Mouse (Mus musculus) midbrain, postnatal 0 days (tissue): ENCODE data around the gene Rbbp7. TPM values are rescaled to one million over a fixed set of nuclear protein-coding genes. Genes with fewer than 3 reads are reported as not detected.
A peak's percentile ranks its signal among the peaks of the same experiment; 100 is the strongest.
"Not testable (repeated sequence)": the region's sequence is repeated elsewhere in the genome, so short reads cannot be mapped to it uniquely, and the experiment has no call there.

Experiments
- ATAC-seq: fragments of 200-750 bp; cut with Nextera tagmentation; 2 replicates; pipeline ENCODE4 v1.8.0; 2017; ENCODE audit warnings: moderate number of reproducible peaks, mild to moderate bottlenecking, moderate TSS enrichment, moderate library complexity; ENCODE audit not compliant: low FRiP score
- DNase-seq: peaks from one replicate; pipeline ENCODE4 v3.0.0-alpha.2; 2015; ENCODE audit warnings: low spot score
- H3K27ac ChIP-seq: fragments of 300-500 bp; sonication (generic); 2 replicates; pipeline ENCODE4 v1.5.1; 2014; ENCODE audit warnings: low read depth, mild to moderate bottlenecking, low read length, mixed read lengths
- H3K27me3 ChIP-seq: fragments of 300-500 bp; sonication (generic); 2 replicates; pipeline ENCODE4 v1.6.1; 2014; ENCODE audit warnings: low read length, control low read depth, mixed read lengths; ENCODE audit not compliant: insufficient read depth
- H3K36me3 ChIP-seq: fragments of 300-500 bp; sonication (generic); 2 replicates; pipeline ENCODE4 v1.6.1; 2014; ENCODE audit warnings: low read length, control low read depth, mixed read lengths; ENCODE audit not compliant: insufficient read depth
- H3K4me1 ChIP-seq: fragments of 300-500 bp; sonication (generic); 2 replicates; pipeline ENCODE4 v1.6.1; 2014; ENCODE audit warnings: mild to moderate bottlenecking, control low read depth, antibody characterized with exemption, low read length, mixed read lengths; ENCODE audit not compliant: insufficient read depth
- H3K4me2 ChIP-seq: fragments of 300-500 bp; sonication (generic); 2 replicates; pipeline ENCODE4 v1.6.1; 2014; ENCODE audit warnings: low read depth, mild to moderate bottlenecking, low read length, mixed read lengths; ENCODE audit not compliant: poor library complexity, severe bottlenecking
- H3K4me3 ChIP-seq: fragments of 300-500 bp; sonication (generic); 2 replicates; pipeline ENCODE4 v1.5.1; 2014; ENCODE audit warnings: low read depth, mild to moderate bottlenecking, low read length, moderate library complexity
- H3K9ac ChIP-seq: fragments of 300-500 bp; sonication (generic); replicated peaks from 2 replicates; pipeline ENCODE4 v1.6.1; 2014; ENCODE audit warnings: mild to moderate bottlenecking, low read length, moderate library complexity, mixed read lengths; ENCODE audit not compliant: poor library complexity, severe bottlenecking
- H3K9me3 ChIP-seq: fragments of 300-500 bp; sonication (generic); 2 replicates; pipeline ENCODE4 v1.6.1; 2016; ENCODE audit warnings: low read length, control low read depth
- CTCF ChIP-seq: IDR thresholded peaks from 2 replicates; pipeline ENCODE4 v1.5.1; 2016; ENCODE audit warnings: antibody characterized with exemption, mild to moderate bottlenecking
- WGBS: fragments of 180-500 bp; shearing (Covaris S2); extraction: QIAGEN DNeasy Blood & Tissue Kit; methylation state at CpG from one replicate; pipeline ENCODE4 v1.1.7; 2014; 5-methylcytosine and 5-hydroxymethylcytosine counted together
- polyA plus RNA-seq: library from polyadenylated mRNA; unstranded; fragments of >200 nt; fragmentation: Nextera tagmentation; extraction: Ambion mirVana; gene quantifications from 2 replicates; pipeline ENCODE4 v1.2.1, GENCODE M21; 2015
- total RNA-seq: library from RNA; depleted of rRNA; stranded (reverse); fragments of >200 nt; gene quantifications from 2 replicates; pipeline ENCODE4 v1.2.3, GENCODE M21; 2014; rRNA removed

The Rbbp7 gene
- total and polyA plus RNA-seq, 2 experiments from 2014 or later = 113 to 240 TPM

DNA sequence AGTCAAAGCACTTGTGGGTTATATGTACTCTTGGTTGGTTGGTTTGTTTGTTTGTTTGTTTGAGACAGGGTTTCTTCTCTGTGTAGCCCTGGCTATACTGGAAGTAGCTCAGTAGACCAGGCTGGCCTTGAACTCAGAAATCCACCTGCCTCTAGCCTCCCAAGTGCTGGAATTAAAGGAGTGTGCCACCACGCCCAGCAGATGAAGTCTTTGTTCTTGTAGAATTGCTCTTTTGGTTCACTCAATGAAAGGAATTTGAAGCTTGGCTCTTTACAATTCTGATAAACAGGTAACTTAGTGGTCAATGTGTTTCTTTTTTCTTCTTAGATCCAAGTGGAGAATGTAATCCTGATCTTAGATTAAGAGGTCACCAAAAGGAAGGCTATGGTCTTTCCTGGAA is 10.5 kb downstream of the Rbbp7 start:
- whole genome bisulfite sequencing = 81% methylated on average over 1 of the region's 1 CpGs

DNA sequence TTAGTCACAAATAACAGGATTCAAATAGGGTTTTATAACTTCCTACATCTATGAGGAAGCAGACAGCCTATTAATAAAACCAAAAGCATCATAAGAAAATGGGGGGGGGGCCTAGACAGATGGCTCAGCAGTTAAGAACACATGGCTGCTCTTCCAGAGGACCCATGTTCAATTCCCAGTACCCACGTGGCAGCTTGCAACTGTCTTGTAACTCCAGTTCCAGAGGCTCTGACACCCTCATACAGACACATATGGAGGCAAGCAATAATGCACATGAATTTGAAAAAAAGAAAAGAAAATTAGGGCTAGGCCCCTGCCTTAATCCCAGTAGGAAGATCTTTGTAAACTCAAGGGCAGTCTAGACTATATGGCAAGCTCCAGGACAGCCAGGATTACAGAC is 28.2 kb downstream of the Rbbp7 start:
- H3K9me3 ChIP-seq = no peaks in the 10 kb centered on the region
- H3K27me3 ChIP-seq = no peaks in the 10 kb centered on the region
- no peak for DNase-seq
- H3K36me3 ChIP-seq = 0 out of 2 replicates have a peak, but pooled peaks cover 8% of the 10 kb centered on the region
- TF ChIP-seq CTCF = no peak
- no peaks in the 10 kb centered on the region for H3K4me1 ChIP-seq
- WGBS = 62% methylated on average over 1 of the region's 1 CpGs
- H3K4me2 ChIP-seq = no peak overlapping the region
- no peak overlapping the region for H3K9ac ChIP-seq
- no peak for ATAC-seq
- H3K4me3 ChIP-seq = no peak overlapping the region
- no peak overlapping the region for H3K27ac ChIP-seq

More for the DNA sequence above, 10.5 kb downstream of the Rbbp7 start:
- no peaks in the 10 kb centered on the region for H3K4me1 ChIP-seq
- no peak for TF ChIP-seq CTCF
- no peak overlapping the region for H3K4me3 ChIP-seq
- no peak overlapping the region for H3K9ac ChIP-seq
- no peak for ATAC-seq
- no peak overlapping the region for H3K27ac ChIP-seq
- no peaks in the 10 kb centered on the region for H3K27me3 ChIP-seq
- DNase-seq = no peak
- no peaks in the 10 kb centered on the region for H3K9me3 ChIP-seq
- H3K4me2 ChIP-seq = no peak overlapping the region
- H3K36me3 ChIP-seq = no peaks in the 10 kb centered on the region; the same call in 1 of the 2 replicates

GRCm38 (mm10) chrX:162791392-162791791 is 31.2 kb downstream of the Rbbp7 start:
- not testable (repeated sequence) for ATAC-seq, H3K4me2 ChIP-seq, H3K27me3 ChIP-seq, H3K27ac ChIP-seq, H3K9me3 ChIP-seq, H3K4me1 ChIP-seq, DNase-seq, H3K4me3 ChIP-seq, H3K36me3 ChIP-seq, H3K9ac ChIP-seq
- TF ChIP-seq CTCF = peak; percentile 22; the same call in 1 of the 2 replicates
- WGBS = 87% methylated on average over 5 of the region's 5 CpGs

- Histone ChIP-seq H3K9ac (no peak overlapping the region), H3K4me3 (no peak overlapping the region), H3K9me3 (no peaks in the 10 kb centered on the region), H3K27me3 (no peaks in the 10 kb centered on the region), H3K4me2 (no peak overlapping the region), H3K4me1 (no peaks in the 10 kb centered on the region), H3K27ac (no peak overlapping the region), H3K36me3 (no peaks in the 10 kb centered on the region)
- ATAC-seq (no peak), DNase-seq (peak; percentile 64)
- peak; percentile 71 for TF ChIP-seq CTCF
These were observed 40.2 kb downstream of the Rbbp7 start for GRCm38 (mm10) chrX:162800371-162800770.

DNA sequence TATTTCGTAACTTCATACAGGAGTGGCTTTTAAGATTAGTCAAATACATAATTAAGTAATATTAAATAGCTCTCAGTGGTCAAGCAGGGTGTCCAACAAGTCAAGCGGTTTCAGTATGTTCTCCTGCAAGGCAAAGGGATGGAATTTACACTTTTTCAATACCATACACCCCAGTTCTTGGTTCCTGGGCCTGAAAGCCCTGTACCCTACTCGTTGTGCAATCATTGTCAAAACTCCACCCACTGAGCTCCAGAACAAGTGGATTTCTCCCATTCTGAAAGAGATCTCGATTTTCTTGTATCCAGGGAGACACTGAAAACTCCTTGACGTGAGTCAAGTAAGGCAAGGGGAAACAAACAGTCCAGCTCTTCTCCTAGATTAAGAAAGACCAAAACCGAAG is 67.8 kb downstream of the Rbbp7 start:
- Histone ChIP-seq H3K9me3 (no peaks in the 10 kb centered on the region), H3K27ac (no peak overlapping the region), H3K9ac (no peak overlapping the region), H3K4me1 (no peaks in the 10 kb centered on the region), H3K4me3 (peak overlapping the region; percentile 50), H3K4me2 (peak overlapping the region; percentile 68), H3K27me3 (no peaks in the 10 kb centered on the region), H3K36me3 (no peaks in the 10 kb centered on the region)
- no peak for DNase-seq
- no peak for TF ChIP-seq CTCF
- ATAC-seq = no peak
- WGBS = 46% methylated on average over 6 of the region's 6 CpGs

Other genes with a start within 250 kb of the Rbbp7 start
- 16.5 and 21.1 TPM in 2 replicates for gene Reps2, start 116.8 kb upstream of the Rbbp7 start, total RNA-seq
- 2.2 and 3.0 TPM in 2 replicates for gene Reps2, start 116.8 kb upstream of the Rbbp7 start, polyA plus RNA-seq
- gene Txlng, start 69.1 kb downstream of the Rbbp7 start, total RNA-seq = 12.7 and 13.6 TPM in 2 replicates
- 11.4 and 12.3 TPM in 2 replicates for gene Txlng, start 69.1 kb downstream of the Rbbp7 start, polyA plus RNA-seq
- 36.1 and 38.1 TPM in 2 replicates for gene Syap1, start 128.0 kb downstream of the Rbbp7 start, total RNA-seq
- gene Syap1, start 128.0 kb downstream of the Rbbp7 start, polyA plus RNA-seq = 39.5 and 44.0 TPM in 2 replicates
- gene Ctps2, start 140.8 kb downstream of the Rbbp7 start, total RNA-seq = 58.8 and 73.0 TPM in 2 replicates
- 80.6 and 85.4 TPM in 2 replicates for gene Ctps2, start 140.8 kb downstream of the Rbbp7 start, polyA plus RNA-seq
- not detected in 2 replicates for gene S100g, start 204.2 kb downstream of the Rbbp7 start, total RNA-seq
- gene S100g, start 204.2 kb downstream of the Rbbp7 start, polyA plus RNA-seq = 0.53 TPM in 1 of 2 replicates, not detected in the other